Mouse (Mus musculus) CH12.LX (cell line): ENCODE measurements around the gene Serpinb1c. TPM values are rescaled to one million over a fixed set of nuclear protein-coding genes. Genes with fewer than 3 reads are reported as not detected.

ENCODE experiments used
- DNase-seq: peaks from one replicate; pipeline ENCODE4 v3.0.0-alpha.2; 2013; ENCODE audit errors: extremely low read depth
- H3K27ac ChIP-seq: 2 replicates; pipeline ENCODE4 v1.5.1; 2012; ENCODE audit warnings: low read depth, mild to moderate bottlenecking, control low read depth, moderate library complexity; ENCODE audit not compliant: insufficient read depth
- H3K27me3 ChIP-seq: replicated peaks from 2 replicates; pipeline ENCODE3; 2012; ENCODE audit warnings: inconsistent platforms
- H3K36me3 ChIP-seq, 2 experiments: replicated peaks in 1 of 2; 2 replicates each; pipeline versions ENCODE3 to v1.6.1; 2012; ENCODE audit warnings: inconsistent platforms in 1 of 2, low read length in 1 of 2, mild to moderate bottlenecking in 1 of 2, mixed read lengths in 1 of 2, moderate library complexity in 1 of 2; ENCODE audit not compliant: control insufficient read depth in 1 of 2, insufficient read depth in 1 of 2
- H3K4me1 ChIP-seq, 2 experiments: 2 replicates each; pipeline ENCODE4 v1.6.1; 2012; ENCODE audit warnings: inconsistent platforms in 1 of 2, moderate library complexity in 1 of 2; ENCODE audit not compliant: insufficient read depth in 2 of 2, control insufficient read depth in 1 of 2
- H3K4me2 ChIP-seq: 2 replicates; pipeline ENCODE4 v1.6.1; 2012; ENCODE audit warnings: low read depth, mild to moderate bottlenecking, control low read depth; ENCODE audit not compliant: poor library complexity, insufficient read depth, severe bottlenecking
- H3K4me3 ChIP-seq, 3 experiments: fragments of 150-350 bp in 1 of 3; sonication (generic) in 1 of 3; replicated peaks in 1 of 3; 2 replicates each; pipeline versions ENCODE3 to v1.5.1; 2011 to 2012; ENCODE audit warnings: low read depth in 2 of 3, low read length in 2 of 3, mild to moderate bottlenecking in 2 of 3, moderate library complexity in 2 of 3, control low read depth in 1 of 3, improper control_type of control experiment in 1 of 3, inconsistent platforms in 1 of 3, mixed read lengths in 1 of 3; ENCODE audit not compliant: poor library complexity in 1 of 3
- H3K79me2 ChIP-seq: replicated peaks from 2 replicates; pipeline ENCODE4 v1.6.1; 2012; ENCODE audit warnings: mild to moderate bottlenecking, moderate library complexity; ENCODE audit not compliant: control insufficient read depth, poor library complexity, insufficient read depth, severe bottlenecking; ENCODE audit errors: extremely low read depth
- H3K9ac ChIP-seq: 2 replicates; pipeline ENCODE4 v1.6.1; 2012; ENCODE audit warnings: low read depth, mild to moderate bottlenecking, control low read depth, moderate library complexity; ENCODE audit not compliant: insufficient read depth
- H3K9me3 ChIP-seq: replicated peaks from 2 replicates; pipeline ENCODE3; 2012; ENCODE audit warnings: low read length, inconsistent platforms, mixed read lengths
- BHLHE40 ChIP-seq: IDR thresholded peaks from 2 replicates; pipeline ENCODE4 v1.6.1; 2011; ENCODE audit warnings: mild to moderate bottlenecking, low read depth, low read length, improper control_type of control experiment
- CHD1 ChIP-seq: IDR thresholded peaks from 2 replicates; pipeline ENCODE4 v1.6.1; 2012; ENCODE audit warnings: low read depth, low read length, improper control_type of control experiment, inconsistent platforms
- CHD2 ChIP-seq: IDR thresholded peaks from 2 replicates; pipeline ENCODE4 v1.6.1; 2011; ENCODE audit warnings: low read length, improper control_type of control experiment
- ELF1 ChIP-seq: IDR thresholded peaks from 2 replicates; pipeline ENCODE4 v1.6.1; 2014; ENCODE audit warnings: low read depth, mild to moderate bottlenecking, inconsistent platforms, low read length, improper control_type of control experiment
- ETS1 ChIP-seq: conservative IDR thresholded peaks from 2 replicates; pipeline ENCODE4 v1.6.1; 2012; ENCODE audit warnings: low read depth, mild to moderate bottlenecking, inconsistent platforms, low read length, improper control_type of control experiment, moderate library complexity
- HCFC1 ChIP-seq: IDR thresholded peaks from 2 replicates; pipeline ENCODE4 v1.6.1; 2012; ENCODE audit warnings: low read depth, mild to moderate bottlenecking, inconsistent platforms, low read length, improper control_type of control experiment
- KAT2A ChIP-seq: IDR thresholded peaks from 2 replicates; pipeline ENCODE4 v1.6.1; 2012; ENCODE audit warnings: low read length, improper control_type of control experiment, inconsistent platforms; ENCODE audit not compliant: insufficient replicate concordance
- MAZ ChIP-seq: IDR thresholded peaks from 2 replicates; pipeline ENCODE4 v1.6.1; 2012; ENCODE audit warnings: low read depth, mild to moderate bottlenecking, inconsistent platforms, low read length, improper control_type of control experiment, moderate library complexity
- MXI1 ChIP-seq: IDR thresholded peaks from 2 replicates; pipeline ENCODE4 v1.6.1; 2011; ENCODE audit warnings: mild to moderate bottlenecking, low read depth, low read length, improper control_type of control experiment
- MYC ChIP-seq: IDR thresholded peaks from 2 replicates; pipeline ENCODE4 v1.6.1; 2011; ENCODE audit warnings: low read depth, mild to moderate bottlenecking, improper control_type of control experiment, low read length
- NELFE ChIP-seq: IDR thresholded peaks from 2 replicates; pipeline ENCODE4 v1.6.1; 2011; ENCODE audit warnings: low read depth, low read length, improper control_type of control experiment
- PAX5 ChIP-seq: IDR thresholded peaks from 2 replicates; pipeline ENCODE4 v1.6.1; 2012; ENCODE audit warnings: low read length, inconsistent platforms, mixed read lengths
- POLR2A ChIP-seq: IDR thresholded peaks from 2 replicates; pipeline ENCODE4 v1.6.1; 2011; ENCODE audit warnings: low read depth, mild to moderate bottlenecking, improper control_type of control experiment, low read length
- RAD21 ChIP-seq: IDR thresholded peaks from 2 replicates; pipeline ENCODE4 v1.6.1; 2011; ENCODE audit warnings: low read depth, mild to moderate bottlenecking, low read length, improper control_type of control experiment, moderate library complexity
- TCF12 ChIP-seq: IDR thresholded peaks from 2 replicates; pipeline ENCODE4 v1.6.1; 2014; ENCODE audit warnings: low read depth, mild to moderate bottlenecking, inconsistent platforms, low read length, improper control_type of control experiment
- UBTF ChIP-seq: IDR thresholded peaks from 2 replicates; pipeline ENCODE4 v1.6.1; 2012; ENCODE audit warnings: low read depth, mild to moderate bottlenecking, inconsistent platforms, low read length, improper control_type of control experiment, moderate library complexity
- USF2 ChIP-seq: conservative IDR thresholded peaks from 2 replicates; pipeline ENCODE4 v1.6.1; 2011; ENCODE audit warnings: low read depth, low read length, improper control_type of control experiment
- ZC3H11A ChIP-seq: IDR thresholded peaks from 2 replicates; pipeline ENCODE4 v1.6.1; 2012; ENCODE audit warnings: low read depth, mild to moderate bottlenecking, inconsistent platforms, low read length, improper control_type of control experiment
- ZMIZ1 ChIP-seq: IDR thresholded peaks from 2 replicates; pipeline ENCODE4 v1.6.1; 2012; ENCODE audit warnings: low read depth, mild to moderate bottlenecking, inconsistent platforms, low read length, improper control_type of control experiment
- dilution Hi-C: fragments of 300-500 bp; cut with MboI; formaldehyde crosslinking; loops from 2 replicates; pipeline ENCODE4 v1.14.3; 2020; ENCODE audit warnings: low sequenced_read_pairs; ENCODE audit not compliant: extremely low pct_unique_long_range_greater_than_20kb, extremely low pct_ligation_motif_present
- in situ Hi-C: fragments of 300-500 bp; cut with MboI; formaldehyde crosslinking; loops from 3 replicates; pipeline ENCODE4 v1.14.3; 2019; ENCODE audit warnings: low sequenced_read_pairs, low pct_ligation_motif_present, low pct_unique_long_range_greater_than_20kb, mixed read lengths
- polyA plus RNA-seq: library from polyadenylated mRNA; unstranded; fragments of >175 nt; gene quantifications from 2 replicates; pipeline ENCODE4 v1.2.1, GENCODE M21; 2012; ENCODE audit warnings: low read depth; ENCODE audit not compliant: insufficient read length
- total RNA-seq, 2 experiments: library from RNA; depleted of rRNA; stranded (reverse); fragments of 300-350 nt in 1 of 2; fragments of >200 nt in 1 of 2; gene quantifications; 2 replicates each; pipeline ENCODE4 v1.2.3; 2012 to 2014

Serpinb1c gene
- total and polyA plus RNA-seq, 3 experiments, result 0.27 TPM; not detected in 2

DNA sequence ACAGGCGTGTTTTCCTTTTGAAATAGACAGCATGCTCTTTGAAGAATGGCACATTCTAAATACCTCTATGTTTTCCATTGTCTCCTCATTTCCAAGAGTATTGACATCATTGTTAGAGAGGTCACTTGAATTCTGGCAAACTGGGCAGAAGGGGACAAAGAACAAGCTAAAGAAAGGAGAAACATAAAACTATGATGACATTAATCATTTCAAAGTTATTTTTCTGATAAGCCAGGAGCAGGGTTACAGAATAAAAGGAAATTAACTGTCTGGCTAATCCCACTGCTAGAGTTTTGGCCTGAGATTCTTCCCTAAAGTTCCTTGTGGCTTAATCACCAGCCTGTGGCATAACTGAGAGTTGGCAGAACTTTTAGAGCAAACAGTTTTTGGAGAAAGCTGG lies 29.2 kb upstream of the Serpinb1c start:
- in situ Hi-C loops, result no loop called here
- dilution Hi-C loops, result no loop called here
- Histone ChIP-seq H3K4me3 (no peak overlapping the region), H3K36me3 (no peaks in the 10 kb centered on the region), H3K4me2 (no peak overlapping the region), H3K9ac (no peak overlapping the region), H3K9me3 (no peaks in the 10 kb centered on the region), H3K27me3 (no peaks in the 10 kb centered on the region), H3K79me2 (no peaks in the 10 kb centered on the region), H3K27ac (no peak overlapping the region), H3K4me1 (peaks cover 5 to 33% of the 10 kb centered on the region in 2 experiments)
- no peak for DNase-seq
- TF ChIP-seq HCFC1, result no peak
- TF ChIP-seq RAD21, result no peak
- TF ChIP-seq MAZ, result no peak
- no peak for TF ChIP-seq CHD2
- no peak for TF ChIP-seq MXI1

DNA sequence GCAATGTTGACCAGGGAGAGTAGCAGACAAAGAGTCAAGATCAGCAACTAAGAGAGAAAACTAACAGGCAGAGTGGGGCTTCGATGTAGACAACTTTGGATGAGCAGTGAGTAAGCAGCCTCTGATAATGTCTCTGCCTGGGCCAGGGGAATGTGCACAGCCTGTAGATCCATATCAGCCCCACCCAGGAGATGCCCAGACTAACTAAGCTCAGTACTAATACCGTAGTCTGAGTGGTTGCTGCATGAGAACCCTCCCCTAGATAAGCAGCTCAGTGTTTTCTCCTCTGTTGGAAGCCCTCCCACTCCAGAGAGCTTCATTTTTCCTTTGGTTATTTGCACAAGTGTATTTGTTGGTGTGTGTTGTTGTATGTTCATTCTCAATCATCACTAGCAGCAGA lies 28.6 kb upstream of the Serpinb1c start:
- DNase-seq, result no peak
- dilution Hi-C loops (no loop called here), in situ Hi-C loops (no loop called here)
- H3K4me2 ChIP-seq, result no peak overlapping the region
- no peaks in the 10 kb centered on the region for H3K36me3 ChIP-seq
- no peaks in the 10 kb centered on the region for H3K9me3 ChIP-seq
- peaks cover 5 to 33% of the 10 kb centered on the region in 2 experiments for H3K4me1 ChIP-seq
- no peak overlapping the region for H3K27ac ChIP-seq
- H3K27me3 ChIP-seq, result no peaks in the 10 kb centered on the region
- TF ChIP-seq MAZ (no peak), KAT2A (no peak), MYC (no peak), ZC3H11A (no peak), UBTF (no peak), POLR2A (no peak), BHLHE40 (no peak), ZMIZ1 (no peak), NELFE (no peak), TCF12 (no peak), ETS1 (no peak), ELF1 (no peak), CHD2 (no peak), PAX5 (no peak), USF2 (no peak), CHD1 (no peak)
- H3K9ac ChIP-seq, result no peak overlapping the region
- H3K79me2 ChIP-seq, result no peaks in the 10 kb centered on the region
- no peak overlapping the region for H3K4me3 ChIP-seq
